In genomic region chr16:65568853-65569252, GRCm38 (mm10) we compare ENCODE assay signal across 30 mouse cellular contexts. TPM values are rescaled to one million over a fixed set of nuclear protein-coding genes. Genes with fewer than 3 reads are reported as not detected.
"Had no signal": no experiment of that assay in that cellular context is flagged by ENCODE, and none has a peak within 500 bp of the region (broad histone marks: within the 10 kb centered on the region; RNA-seq: fewer than 3 reads in every experiment).

No protein-coding gene starts in this region.

- H3K27me3 ChIP-seq: liver, embryonic 13.5 days had no signal

- DNase-seq: kidney, adult 18-20 months; kidney, adult 9 months; kidney, postnatal 14 days; layer of hippocampus, adult 9-11 months; liver, embryonic 13.5 days; lung, adult 2 months; lung, postnatal 14 days; lung, postnatal 4 days; midbrain, embryonic 14.5 days; thymus, adult 18-20 months; thymus, postnatal 36 days had no signal

- H3K4me3 ChIP-seq: layer of hippocampus, adult 2 months; liver, embryonic 13.5 days had no signal

- H3K36me3 ChIP-seq: liver, embryonic 13.5 days had no signal

- H3K4me2 ChIP-seq: liver, embryonic 13.5 days; midbrain, embryonic 11.5 days had no signal

- H3K27ac ChIP-seq: layer of hippocampus, adult 2 months; liver, embryonic 13.5 days had no signal

- H3K9ac ChIP-seq: liver, embryonic 13.5 days had no signal

- H3K4me1 ChIP-seq: liver, embryonic 13.5 days had no signal

- H3K9me3 ChIP-seq: liver, embryonic 13.5 days had no signal

RNA-seq across cellular contexts. Expression of gene Pou1f1, which starts 48.5 kb away (rescaled TPM):
- total RNA-seq: layer of hippocampus, adult 2 months; layer of hippocampus, postnatal 25 days; left cerebral cortex, adult 18-20 months; left cerebral cortex, postnatal 10 days; left cerebral cortex, postnatal 36 days; liver, adult 2 months; megakaryocyte-erythroid progenitor cell, adult 5-6 weeks had no signal
- polyA plus RNA-seq: kidney, embryonic 16.5 days; large intestine, adult 2 months; limb, embryonic 11.5 days; liver, adult 2 months; liver, embryonic 13.5 days; liver, embryonic 16.5 days; lung, adult 2 months; lung, embryonic 16.5 days; midbrain, embryonic 11.5 days; midbrain, embryonic 14.5 days; neural tube, embryonic 11.5 days; small intestine, adult 2 months; spleen, adult 2 months; stomach, embryonic 16.5 days; testis, adult 2 months; urinary bladder, adult 2 months had no signal
